Mouse (Mus musculus) spleen, adult 2 months (tissue): Measurements from ENCODE around the gene Cited4. TPM values are rescaled to one million over a fixed set of nuclear protein-coding genes. Genes with fewer than 3 reads are reported as not detected.

ENCODE experiments used
- DNase-seq, 2 experiments: peaks; one replicate each; pipeline versions ENCODE4 v3.0.0 to v3.0.0-alpha.2; 2012 to 2021; ENCODE audit warnings: low spot score in 2 of 2, low read depth in 1 of 2
- H3K27ac ChIP-seq: fragments of 200-500 bp; 2 replicates; pipeline ENCODE4 v1.5.1; 2012; ENCODE audit warnings: low read length, inconsistent platforms; ENCODE audit not compliant: insufficient read depth
- H3K27me3 ChIP-seq: fragments of 200-500 bp; 2 replicates; pipeline ENCODE4 v1.6.1; 2012; ENCODE audit warnings: mild to moderate bottlenecking, moderate library complexity, low read length, inconsistent platforms; ENCODE audit not compliant: control insufficient read depth, insufficient read depth
- H3K36me3 ChIP-seq: fragments of 200-500 bp; 2 replicates; pipeline ENCODE4 v1.6.1; 2012; ENCODE audit warnings: mild to moderate bottlenecking, low read length, inconsistent platforms; ENCODE audit not compliant: control insufficient read depth, insufficient read depth
- H3K4me1 ChIP-seq: fragments of 200-500 bp; 2 replicates; pipeline ENCODE4 v1.6.1; 2011; ENCODE audit warnings: inconsistent platforms; ENCODE audit not compliant: control insufficient read depth, insufficient read depth, insufficient read length
- H3K4me3 ChIP-seq: fragments of 200-500 bp; 2 replicates; pipeline ENCODE4 v1.5.1; 2011; ENCODE audit warnings: mild to moderate bottlenecking, inconsistent platforms; ENCODE audit not compliant: insufficient read depth, insufficient read length; ENCODE audit errors: extremely low read depth
- CTCF ChIP-seq: fragments of 200-500 bp; IDR thresholded peaks from 2 replicates; pipeline ENCODE4 v1.5.1; 2011; ENCODE audit warnings: mild to moderate bottlenecking, inconsistent platforms; ENCODE audit not compliant: insufficient read depth, insufficient read length, insufficient replicate concordance; ENCODE audit errors: extremely low read depth
- POLR2A ChIP-seq: fragments of 200-500 bp; IDR thresholded peaks from 2 replicates; pipeline ENCODE4 v1.6.1; 2011; ENCODE audit warnings: low read depth, low read length, inconsistent platforms
- WGBS: fragments of 180-500 bp; shearing (Covaris S2); methylation state at CpG from one replicate; pipeline ENCODE4 v1.1.7; 2018; 5-methylcytosine and 5-hydroxymethylcytosine counted together
- polyA plus RNA-seq: library from polyadenylated mRNA; depleted of rRNA; stranded (reverse); fragments of >200 nt; gene quantifications from 2 replicates; pipeline ENCODE4 v1.2.3, GENCODE M21; 2012

The Cited4 gene
- polyA plus RNA-seq, 1 experiment = 10.9 TPM

GRCm38 (mm10) chr4:120667045-120667501, 701 bp downstream of the Cited4 start:
- peaks cover 4% of the 10 kb centered on the region; the same call in 1 of the 2 replicates for H3K27me3 ChIP-seq
- under 1% methylated on average over 50 of the region's 50 CpGs for WGBS
- no peaks in the 10 kb centered on the region for H3K36me3 ChIP-seq
- no peak overlapping the region for H3K27ac ChIP-seq
- H3K4me1 ChIP-seq = no peaks in the 10 kb centered on the region; the same call in 1 of the 2 replicates
- TF ChIP-seq POLR2A = no peak
- peak in 1 of 2 experiments; percentile 19 for DNase-seq
- peak overlapping the region; percentile 51 for H3K4me3 ChIP-seq

GRCm38 (mm10) chr4:120667555-120667954, 1.2 kb downstream of the Cited4 start:
- no peak for TF ChIP-seq POLR2A
- no peak for TF ChIP-seq CTCF
- no peak for DNase-seq
- Histone ChIP-seq H3K4me1 (no peaks in the 10 kb centered on the region; the same call in 1 of the 2 replicates), H3K27me3 (peaks cover 4% of the 10 kb centered on the region; the same call in 1 of the 2 replicates), H3K27ac (no peak overlapping the region), H3K36me3 (no peaks in the 10 kb centered on the region), H3K4me3 (peak overlapping the region; percentile 51; the same call in 1 of the 2 replicates)
- 39% methylated on average over 10 of the region's 10 CpGs for WGBS

GRCm38 (mm10) chr4:120668551-120668950, 2.2 kb downstream of the Cited4 start:
- Histone ChIP-seq H3K27me3 (peaks cover 4% of the 10 kb centered on the region; the same call in 1 of the 2 replicates), H3K4me3 (no peak overlapping the region), H3K36me3 (no peaks in the 10 kb centered on the region), H3K4me1 (no peaks in the 10 kb centered on the region; the same call in 1 of the 2 replicates), H3K27ac (no peak overlapping the region)
- DNase-seq = no peak
- WGBS = 90% methylated on average over 4 of the region's 4 CpGs
- TF ChIP-seq CTCF (no peak), POLR2A (no peak)

GRCm38 (mm10) chr4:120669585-120669984, 3.2 kb downstream of the Cited4 start:
- H3K27ac ChIP-seq = no peak overlapping the region
- peaks cover 4% of the 10 kb centered on the region; the same call in 1 of the 2 replicates for H3K27me3 ChIP-seq
- H3K4me1 ChIP-seq = no peaks in the 10 kb centered on the region; the same call in 1 of the 2 replicates
- 30% methylated on average over 5 of the region's 5 CpGs for WGBS
- TF ChIP-seq POLR2A (no peak), CTCF (no peak)
- no peak overlapping the region for H3K4me3 ChIP-seq
- no peak for DNase-seq
- H3K36me3 ChIP-seq = no peaks in the 10 kb centered on the region

- 69% methylated on average over 12 of the region's 12 CpGs for WGBS
- DNase-seq = no peak
- no peak overlapping the region for H3K27ac ChIP-seq
- no peaks in the 10 kb centered on the region for H3K36me3 ChIP-seq
- TF ChIP-seq CTCF = no peak
- TF ChIP-seq POLR2A = no peak
- peaks cover 4% of the 10 kb centered on the region; the same call in 1 of the 2 replicates for H3K27me3 ChIP-seq
- no peaks in the 10 kb centered on the region; the same call in 1 of the 2 replicates for H3K4me1 ChIP-seq
- H3K4me3 ChIP-seq = no peak overlapping the region
These were observed 4.7 kb downstream of the Cited4 start for GRCm38 (mm10) chr4:120671046-120671445.

- Histone ChIP-seq H3K27ac (no peak overlapping the region), H3K27me3 (no peaks in the 10 kb centered on the region), H3K4me1 (no peaks in the 10 kb centered on the region), H3K4me3 (no peak overlapping the region), H3K36me3 (no peaks in the 10 kb centered on the region)
- 88% methylated on average over 3 of the region's 3 CpGs for WGBS
- no peak for DNase-seq
- TF ChIP-seq POLR2A (no peak), CTCF (no peak)
These were observed 7.2 kb downstream of the Cited4 start for GRCm38 (mm10) chr4:120673606-120674005.

- 66% methylated on average over 8 of the region's 8 CpGs for WGBS
- Histone ChIP-seq H3K27me3 (no peaks in the 10 kb centered on the region), H3K27ac (no peak overlapping the region), H3K4me3 (no peak overlapping the region), H3K36me3 (no peaks in the 10 kb centered on the region), H3K4me1 (no peaks in the 10 kb centered on the region)
- DNase-seq = no peak
- no peak for TF ChIP-seq POLR2A
- no peak for TF ChIP-seq CTCF
These were observed 8.5 kb downstream of the Cited4 start for GRCm38 (mm10) chr4:120674775-120675451.
